ENCODE assay signal across 9 mouse cellular contexts in the genomic region with DNA sequence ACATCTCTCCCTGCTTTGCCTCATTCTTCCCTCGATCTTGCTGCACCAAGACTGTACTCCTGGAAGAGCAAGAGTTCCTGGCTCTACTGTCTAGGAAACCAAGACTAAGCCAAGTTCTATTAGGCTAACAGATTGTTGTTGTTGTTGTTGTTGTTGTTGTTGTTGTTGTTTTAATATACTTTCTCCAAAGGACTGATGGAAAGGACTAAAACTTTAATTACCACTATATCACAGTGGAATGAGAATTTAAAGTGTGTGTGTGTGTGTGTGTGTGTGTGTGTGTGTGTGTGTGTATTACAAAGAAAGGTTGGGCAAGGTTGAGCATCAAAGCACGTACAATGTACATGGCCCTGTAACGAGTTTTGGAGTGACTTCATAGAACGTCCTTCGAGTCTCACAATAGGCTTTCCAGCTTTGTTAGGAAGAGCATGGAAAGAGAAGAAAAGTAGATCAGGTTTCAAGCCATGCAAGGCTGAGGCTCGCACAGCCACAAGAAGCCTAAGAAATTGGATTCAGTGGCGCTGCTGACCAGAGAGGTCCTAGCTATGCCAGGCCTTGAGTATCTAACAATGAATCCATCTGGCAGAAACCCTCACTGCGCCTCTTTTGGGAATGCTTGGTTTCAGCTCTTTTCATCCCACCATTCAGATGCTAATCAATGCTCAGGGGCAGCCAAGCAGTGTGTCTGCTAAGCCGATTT. TPM values are rescaled to one million over a fixed set of nuclear protein-coding genes. Genes with fewer than 3 reads are reported as not detected.
DNase-seq lines count a peak whose midpoint lies in the region; ATAC-seq lines count a peak whose summit lies in the region.
"Had no signal": no experiment of that assay in that cellular context is flagged by ENCODE, and none has a peak within 500 bp of the region (broad histone marks: within the 10 kb centered on the region; RNA-seq: fewer than 3 reads in every experiment).

No protein-coding gene starts in this region.

- peaks cover 19% of the 10 kb centered on the region for H3K4me1 ChIP-seq in embryonic facial prominence, embryonic 10.5 days
- H3K4me1 ChIP-seq in hindbrain, embryonic 16.5 days (ENCODE audit: control insufficient read depth, insufficient read depth, low read depth, low read length), result peaks cover 15% of the 10 kb centered on the region

- peak; percentile 73 for DNase-seq in brain, adult 2 months (ENCODE audit: low read depth, low spot score)
- peak; percentile 44 for DNase-seq in embryonic facial prominence, embryonic 10.5 days (ENCODE audit: low spot score)
- peak; percentile 52 for DNase-seq in neural tube, embryonic 10.5 days (ENCODE audit: extremely low spot score, low spot score)
- no peak for DNase-seq in lung, postnatal 14 days
- DNase-seq in kidney, postnatal 25 days, result no peak
- DNase-seq in lung, postnatal 36 days, result no peak
- DNase-seq: kidney, postnatal 10 days had no signal

- peak overlapping the region; percentile 84 for H3K27ac ChIP-seq in embryonic facial prominence, embryonic 10.5 days (replicated peaks)
- H3K27ac ChIP-seq in hindbrain, embryonic 16.5 days (ENCODE audit: low read depth, low read length), result peak overlapping the region; percentile 86
- H3K27ac ChIP-seq: macrophage had no signal

- H3K36me3 ChIP-seq in embryonic facial prominence, embryonic 10.5 days (replicated peaks), result peaks cover 5% of the 10 kb centered on the region; the same call in 1 of the 2 replicates
- no peaks in the 10 kb centered on the region for H3K36me3 ChIP-seq in hindbrain, embryonic 16.5 days (ENCODE audit: control insufficient read depth, insufficient read depth, low read length)

- no peak overlapping the region for H3K9ac ChIP-seq in hindbrain, embryonic 16.5 days (ENCODE audit: low read depth, low read length)

- peaks cover 3% of the 10 kb centered on the region; the same call in 1 of the 2 replicates for H3K9me3 ChIP-seq in embryonic facial prominence, embryonic 10.5 days
- no peaks in the 10 kb centered on the region for H3K9me3 ChIP-seq in hindbrain, embryonic 16.5 days (ENCODE audit: control insufficient read depth, low read length)

- peak overlapping the region; percentile 30 for H3K4me3 ChIP-seq in embryonic facial prominence, embryonic 10.5 days
- no peak overlapping the region; the same call in 1 of the 2 replicates for H3K4me3 ChIP-seq in hindbrain, embryonic 16.5 days (ENCODE audit: low read length)

- WGBS in embryonic facial prominence, embryonic 10.5 days, result 24% methylated on average over 9 of the region's 9 CpGs
- WGBS in hindbrain, embryonic 16.5 days, result 15% methylated on average over 9 of the region's 9 CpGs

- H3K4me2 ChIP-seq in hindbrain, embryonic 16.5 days (ENCODE audit: low read length), result peak overlapping the region; percentile 63

- no peaks in the 10 kb centered on the region for H3K27me3 ChIP-seq in embryonic facial prominence, embryonic 10.5 days (replicated peaks; ENCODE audit: low read depth, poor library complexity, severe bottlenecking)
- no peaks in the 10 kb centered on the region for H3K27me3 ChIP-seq in hindbrain, embryonic 16.5 days (replicated peaks; ENCODE audit: control insufficient read depth, insufficient read depth, low read length)

- peak; percentile 82 for ATAC-seq in hindbrain, embryonic 16.5 days

RNA-seq across cellular contexts. Expression of a gene that starts 31.4 kb away (rescaled TPM):
- polyA plus RNA-seq in embryonic facial prominence, embryonic 10.5 days (2016; fragmentation: Nextera tagmentation; extraction: Ambion mirVana), result 9.2 and 11.5 TPM in 2 replicates
- polyA plus RNA-seq in hindbrain, embryonic 16.5 days (2015; fragmentation: Nextera tagmentation; extraction: Ambion mirVana), result 37.9 and 40.4 TPM in 2 replicates
- polyA plus RNA-seq: macrophage had no signal

Comparison
In these comparisons a context has a peak if more than half of its experiments do, and no peak if none do; other contexts are left out.
1. DNase-seq: peak in brain, adult 2 months (single experiment), embryonic facial prominence, embryonic 10.5 days (single experiment) and neural tube, embryonic 10.5 days (single experiment); none in lung, postnatal 14 days (single experiment), kidney, postnatal 25 days (0 of 2) and lung, postnatal 36 days (single experiment).